Mouse (Mus musculus) midbrain, embryonic 11.5 days (tissue): ENCODE results near the gene Gm28961. TPM values are rescaled to one million over a fixed set of nuclear protein-coding genes. Genes with fewer than 3 reads are reported as not detected.
"Not testable (repeated sequence)": the region's sequence is repeated elsewhere in the genome, so short reads cannot be mapped to it uniquely, and the experiment has no call there.

Source experiments
- ATAC-seq: fragments of 200-750 bp; cut with Nextera tagmentation; 2 replicates; pipeline ENCODE4 v1.8.0; 2017; ENCODE audit warnings: moderate TSS enrichment, moderate library complexity; ENCODE audit not compliant: low FRiP score
- DNase-seq: peaks from one replicate; pipeline ENCODE4 v3.0.0; 2015; ENCODE audit warnings: low spot score; ENCODE audit errors: missing footprints
- H3K27ac ChIP-seq: fragments of 300-500 bp; sonication (generic); 2 replicates; pipeline ENCODE4 v1.5.1; 2014; ENCODE audit warnings: low read depth, low read length
- H3K27me3 ChIP-seq: fragments of 300-500 bp; sonication (generic); 2 replicates; pipeline ENCODE4 v1.6.1; 2014; ENCODE audit warnings: mild to moderate bottlenecking, low read length, moderate library complexity, mixed read lengths; ENCODE audit not compliant: control insufficient read depth, insufficient read depth
- H3K36me3 ChIP-seq: fragments of 300-500 bp; sonication (generic); 2 replicates; pipeline ENCODE4 v1.6.1; 2014; ENCODE audit warnings: mild to moderate bottlenecking, low read length, moderate library complexity, mixed read lengths; ENCODE audit not compliant: control insufficient read depth, insufficient read depth
- H3K4me1 ChIP-seq: fragments of 300-500 bp; sonication (generic); 2 replicates; pipeline ENCODE4 v1.6.1; 2014; ENCODE audit warnings: low read length; ENCODE audit not compliant: control insufficient read depth, insufficient read depth
- H3K4me2 ChIP-seq: fragments of 300-500 bp; sonication (generic); 2 replicates; pipeline ENCODE4 v1.6.1; 2014; ENCODE audit warnings: mild to moderate bottlenecking, moderate library complexity
- H3K4me3 ChIP-seq: fragments of 300-500 bp; sonication (generic); 2 replicates; pipeline ENCODE4 v1.5.1; 2014; ENCODE audit warnings: low read depth, low read length
- H3K9ac ChIP-seq: fragments of 300-500 bp; sonication (generic); 2 replicates; pipeline ENCODE4 v1.6.1; 2014; ENCODE audit warnings: low read length
- H3K9me3 ChIP-seq: fragments of 300-500 bp; sonication (generic); 2 replicates; pipeline ENCODE4 v1.6.1; 2016; ENCODE audit warnings: low read length; ENCODE audit not compliant: control insufficient read depth
- WGBS: fragments of 180-500 bp; shearing (Covaris S2); extraction: QIAGEN DNeasy Blood & Tissue Kit; methylation state at CpG from one replicate; pipeline ENCODE4 v1.1.7; 2014; 5-methylcytosine and 5-hydroxymethylcytosine counted together
- polyA plus RNA-seq: library from polyadenylated mRNA; unstranded; fragments of >200 nt; fragmentation: Nextera tagmentation; extraction: Ambion mirVana; gene quantifications from 2 replicates; pipeline ENCODE4 v1.2.1, GENCODE M21; 2014

The Gm28961 gene
- polyA plus RNA-seq, result not detected in 2 replicates

- not testable (repeated sequence) for H3K4me1 ChIP-seq, DNase-seq, H3K4me3 ChIP-seq, H3K36me3 ChIP-seq, H3K27me3 ChIP-seq, H3K27ac ChIP-seq, ATAC-seq, H3K4me2 ChIP-seq, H3K9me3 ChIP-seq, H3K9ac ChIP-seq
- WGBS, result no CpG with 5 or more reads among the region's 6 CpGs
These were observed at the start of gene Gm28961 for GRCm38 (mm10) chrY:57705397-57705796. TSS of gene Gm28961 (plus strand) at chrY:57705697.

Other genes with a start within 250 kb of the Gm28961 start
- gene Gm21943, start 172.0 kb upstream of the Gm28961 start, polyA plus RNA-seq, result not detected in 2 replicates